Mouse (Mus musculus) hindlimb bud, embryonic 11.5 days (tissue): Measurements from ENCODE around the gene Rnf6.

Experiments
- DNase-seq: peaks from one replicate; pipeline ENCODE4 v3.0.0-alpha.2; 2012; ENCODE audit warnings: low read depth, low spot score; ENCODE audit errors: extremely low spot score

The Rnf6 gene

DNA sequence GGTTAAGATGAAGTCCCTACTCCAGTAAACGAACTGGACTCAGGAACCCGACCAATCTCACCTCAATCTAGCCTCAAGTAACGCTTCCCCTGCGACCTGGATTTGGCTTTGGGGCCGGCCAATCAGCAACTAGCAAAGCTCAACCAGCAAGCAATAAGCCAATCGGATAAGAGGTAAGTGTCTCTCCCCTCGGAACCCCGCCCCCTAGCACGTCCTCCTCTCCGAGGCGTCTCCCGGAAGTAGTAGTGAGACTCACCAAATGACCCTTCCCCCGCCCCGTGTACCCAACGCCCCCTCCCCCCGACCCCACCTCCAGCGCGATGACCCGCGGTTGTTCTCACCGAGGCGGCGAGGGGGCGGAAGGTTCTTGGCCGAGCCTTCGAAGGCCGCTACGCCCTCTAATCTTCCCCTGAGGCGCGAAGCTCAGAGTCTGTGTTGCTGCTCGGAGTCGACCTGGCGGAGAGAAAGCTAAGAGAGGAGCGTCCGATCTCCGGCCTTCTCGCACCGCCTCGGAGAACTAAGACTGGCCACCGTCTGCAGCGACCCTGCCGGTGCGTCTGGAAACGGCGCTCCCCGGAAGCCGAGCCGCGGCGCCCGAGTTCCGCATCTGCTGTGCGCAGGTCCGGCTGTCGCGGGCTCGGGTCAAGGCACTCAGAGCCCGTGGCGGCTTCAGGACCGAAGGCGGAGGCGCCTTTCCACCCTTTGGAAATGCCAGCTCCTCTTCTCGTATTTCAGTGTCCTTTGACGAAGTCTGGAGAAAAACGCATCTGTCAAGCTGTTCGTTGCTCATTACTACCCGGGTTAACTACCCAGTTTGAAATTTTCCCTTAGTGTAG, at the start of gene Rnf6:
TSS of gene Rnf6 (minus strand) at position 677 of the 836 bp plus-strand sequence.
- peak; percentile 80 for DNase-seq

DNA sequence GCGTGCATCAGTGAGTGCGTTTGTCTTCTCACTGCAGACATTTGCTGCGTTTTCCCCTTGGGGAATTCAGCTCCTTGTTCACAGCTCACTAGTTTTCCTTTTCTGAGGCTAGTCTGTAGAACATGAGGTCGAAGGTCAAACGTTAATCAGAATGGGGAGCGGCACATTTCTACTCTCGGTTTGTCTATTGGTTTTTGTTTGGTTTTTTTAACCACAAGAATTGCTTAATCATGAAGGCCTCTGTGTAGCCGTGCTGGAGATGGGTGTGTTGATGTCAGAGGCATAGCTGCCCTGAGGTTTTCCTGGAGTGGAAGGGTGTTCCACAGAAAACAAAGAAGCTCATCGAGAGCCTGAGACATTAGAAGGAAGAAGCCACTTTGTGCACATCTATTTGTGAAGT, 49.2 kb upstream of the Rnf6 start:
- no peak for DNase-seq

DNA sequence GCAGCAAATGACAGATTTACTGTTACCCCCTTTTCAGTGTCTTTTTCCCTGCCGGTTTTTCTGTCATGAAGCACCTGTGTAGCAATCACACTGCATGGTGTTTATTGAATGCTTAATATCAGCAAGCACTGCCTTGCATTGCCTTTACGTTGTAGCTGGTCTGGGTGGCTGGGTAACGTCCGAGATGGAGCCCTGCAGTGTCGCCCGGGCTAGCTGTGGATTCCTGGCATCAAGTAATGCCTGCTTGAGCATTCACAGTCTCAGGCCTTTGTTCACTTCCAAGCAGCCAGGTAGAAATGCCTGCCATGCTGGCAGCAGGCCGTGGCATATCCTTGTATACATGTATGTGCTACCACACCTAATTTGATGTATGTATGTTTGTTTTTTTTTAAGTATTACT, 46.4 kb upstream of the Rnf6 start:
- DNase-seq, result no peak

DNA sequence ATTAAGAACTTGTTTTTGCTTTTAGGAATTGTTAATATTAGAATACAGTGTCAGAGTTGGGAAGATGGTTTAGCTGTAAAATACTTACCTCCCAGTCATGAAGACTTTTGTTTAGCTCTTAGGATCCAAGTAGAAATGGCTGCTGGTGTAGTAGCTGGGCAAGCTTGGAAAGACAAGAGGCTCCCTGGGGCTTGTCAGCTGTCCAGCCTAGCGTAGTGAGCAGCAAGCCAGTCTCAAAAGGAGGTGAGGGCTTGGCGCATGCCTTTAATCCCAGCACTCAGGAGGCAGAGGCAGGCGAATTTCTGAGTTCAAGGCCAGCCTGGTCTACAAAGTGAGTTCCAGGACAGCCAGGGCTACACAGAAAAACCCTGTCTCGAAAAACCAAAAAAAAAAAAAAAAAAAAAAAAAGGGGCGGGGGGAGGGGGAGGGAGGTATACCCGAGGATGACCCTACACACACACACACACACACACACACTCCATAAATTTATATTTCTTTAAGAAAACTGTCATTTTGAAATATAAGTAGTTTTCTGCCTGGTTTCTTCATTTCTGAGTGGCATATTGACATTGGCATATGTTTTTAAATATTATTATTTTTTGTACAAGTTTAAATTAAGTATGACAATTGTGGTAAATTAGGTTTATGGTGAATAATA, 44.7 kb upstream of the Rnf6 start:
- DNase-seq, result no peak

DNA sequence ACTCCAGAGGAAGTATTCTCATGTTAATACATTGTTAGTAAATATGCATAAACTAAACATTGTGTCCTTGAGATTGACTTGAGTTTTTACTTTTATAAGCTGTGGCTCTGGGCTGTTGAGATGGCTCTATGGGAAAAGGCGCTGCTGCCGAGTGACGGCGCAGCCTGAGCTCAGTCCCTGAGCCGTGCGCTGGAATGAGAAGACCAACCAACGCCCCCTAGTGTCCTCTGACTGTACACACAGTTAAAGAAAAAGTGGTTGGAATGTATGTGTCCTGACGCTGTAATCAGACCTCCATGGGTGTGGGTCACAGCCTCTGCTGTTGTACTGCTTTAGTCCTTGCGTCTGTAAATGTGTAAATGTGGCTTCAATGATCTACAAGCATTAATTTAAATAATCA, 38.6 kb upstream of the Rnf6 start:
- no peak for DNase-seq

DNA sequence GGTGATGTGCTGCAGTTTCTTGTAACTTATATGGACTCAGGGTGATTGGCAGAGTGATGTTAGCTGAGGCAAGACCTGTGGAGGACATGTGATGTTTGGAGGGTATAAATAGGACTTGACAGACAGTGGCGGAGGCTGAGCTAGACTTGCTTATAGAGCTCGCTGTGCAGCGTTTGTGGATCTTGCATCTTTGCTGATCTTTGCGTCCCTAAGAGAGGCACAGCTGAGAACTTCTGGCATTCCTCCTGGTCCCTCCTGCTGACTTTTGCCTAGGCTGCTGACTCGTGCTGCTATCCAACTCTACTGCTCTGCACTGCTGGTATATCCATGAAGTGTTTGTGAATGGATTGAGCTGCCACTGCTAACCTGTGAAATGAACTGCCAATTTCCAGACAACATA, 32.3 kb upstream of the Rnf6 start:
- no peak for DNase-seq

DNA sequence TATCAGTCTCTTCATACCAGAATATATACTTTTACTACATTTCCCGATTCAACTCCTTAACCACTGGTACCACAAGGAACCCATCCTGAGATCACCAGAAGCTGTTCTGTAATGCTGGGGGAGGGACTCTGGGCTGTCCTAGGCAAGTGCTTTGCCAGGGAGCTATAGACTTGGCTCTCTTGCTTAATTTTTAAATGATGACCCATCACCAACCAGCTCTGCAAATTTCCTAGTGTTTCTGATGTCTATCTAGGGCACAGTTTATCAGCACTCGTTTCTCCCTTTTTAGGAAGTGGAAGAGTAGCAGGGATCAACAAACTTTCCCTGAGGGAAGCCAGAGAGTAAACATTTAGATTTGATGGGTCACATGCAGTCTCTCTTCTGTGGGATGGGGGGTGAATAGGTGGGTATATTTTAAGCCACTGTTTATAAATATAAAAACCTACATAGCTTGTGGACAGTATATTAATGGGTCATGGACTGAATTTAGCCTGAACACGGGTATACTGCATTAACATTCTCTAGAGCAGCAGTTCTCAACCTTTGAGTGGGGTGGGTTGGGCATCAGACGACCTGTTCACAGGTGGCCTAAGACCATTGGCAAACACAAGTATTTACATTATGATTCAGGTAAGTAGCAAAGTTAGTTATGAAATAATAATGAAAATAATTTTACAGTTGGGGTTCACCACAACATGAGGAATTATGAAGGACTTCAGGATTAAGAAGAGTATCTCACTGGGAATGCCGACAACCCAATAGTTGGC, 30.5 kb upstream of the Rnf6 start:
- no peak for DNase-seq

DNA sequence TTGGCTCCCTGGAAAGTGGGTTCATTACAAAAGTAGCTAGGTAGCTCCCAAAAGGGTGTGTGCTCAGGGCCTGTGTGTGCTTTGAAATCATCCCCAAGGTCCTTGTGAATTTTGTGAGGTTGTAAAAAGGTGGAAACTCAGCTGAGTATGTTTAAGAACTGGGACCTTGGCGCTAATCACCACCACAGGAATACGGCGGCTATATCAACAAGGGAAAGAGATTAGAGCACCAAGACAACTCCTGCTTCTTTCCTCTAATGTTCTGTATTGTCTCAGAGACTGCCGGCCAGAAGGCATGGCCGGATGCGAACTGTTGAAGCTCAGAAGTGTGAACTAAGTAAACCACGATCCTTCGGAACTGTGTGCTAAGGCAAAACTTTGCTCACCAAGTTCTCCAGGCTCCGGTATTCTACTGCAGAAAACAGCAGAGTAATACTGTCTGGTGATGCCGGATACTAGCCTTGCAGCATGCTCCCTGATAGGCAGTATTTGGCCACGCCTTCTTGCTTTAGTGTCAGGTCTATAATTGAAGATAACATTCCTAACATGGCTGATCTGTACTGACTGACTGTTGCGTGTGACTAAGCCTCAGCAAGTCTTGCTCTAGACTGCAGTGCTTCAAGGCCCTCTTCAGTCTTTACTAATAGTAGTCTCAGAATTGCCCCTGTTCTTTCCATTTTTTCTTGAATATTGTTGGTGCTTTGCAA, 29.2 kb upstream of the Rnf6 start:
- DNase-seq, result no peak

DNA sequence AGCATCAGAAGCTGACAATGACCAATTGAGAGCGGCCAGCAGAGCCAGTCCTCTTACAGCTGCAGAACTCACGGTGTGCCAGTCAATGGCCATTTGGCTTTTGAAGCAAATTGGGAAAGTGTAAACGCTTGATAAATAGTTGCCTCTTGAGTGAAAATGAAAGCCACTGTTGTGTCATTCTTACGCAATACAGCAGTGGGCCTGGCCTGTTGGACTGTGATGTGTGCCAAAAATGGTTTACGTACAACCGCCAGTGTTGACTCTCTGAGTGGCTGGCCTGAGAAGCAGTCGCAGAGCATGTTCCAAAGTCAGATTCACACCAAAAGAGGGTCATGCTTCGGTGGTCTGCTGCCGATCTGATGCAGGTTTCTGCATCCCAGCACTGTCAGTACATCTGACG, 27.4 kb upstream of the Rnf6 start:
- no peak for DNase-seq

DNA sequence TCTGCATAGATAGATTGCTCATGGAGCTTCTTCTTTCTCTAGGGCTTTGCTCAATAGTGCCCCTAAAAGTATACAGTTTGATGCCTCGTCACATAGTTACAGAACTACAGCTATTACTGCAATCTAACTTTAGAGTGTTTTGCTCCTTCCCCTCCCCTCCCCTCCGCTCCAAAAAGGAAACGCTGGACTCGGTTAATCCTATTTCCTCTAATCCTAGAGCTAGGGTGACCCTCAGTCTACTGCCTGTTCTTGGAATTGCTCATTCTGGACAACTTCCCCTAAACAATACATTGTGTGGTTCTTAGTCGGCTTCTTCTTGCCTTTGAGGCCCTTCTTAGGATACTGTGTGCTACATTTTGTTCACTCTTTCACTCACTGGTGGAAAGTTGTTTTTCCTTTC, 26.4 kb upstream of the Rnf6 start:
- no peak for DNase-seq

DNA sequence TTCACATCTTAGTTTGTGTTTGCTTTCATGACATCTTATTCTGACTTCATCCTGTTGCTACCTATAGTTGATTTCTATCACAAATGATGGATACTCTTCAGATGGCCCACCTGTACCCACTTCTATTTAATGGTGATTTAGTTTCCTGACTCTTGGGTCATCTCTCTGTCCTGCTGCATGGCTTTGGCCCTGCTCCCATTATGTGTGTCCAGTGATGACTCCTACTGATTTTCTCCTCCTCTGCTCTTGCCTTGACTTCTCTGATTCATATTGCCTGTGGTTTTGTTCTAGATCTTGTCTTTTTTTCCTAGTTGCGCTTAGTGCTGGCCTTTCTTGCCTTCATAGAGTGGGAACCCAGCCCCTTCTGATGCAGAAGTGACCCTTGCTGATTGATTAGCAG, 25.0 kb upstream of the Rnf6 start:
- DNase-seq, result no peak

DNA sequence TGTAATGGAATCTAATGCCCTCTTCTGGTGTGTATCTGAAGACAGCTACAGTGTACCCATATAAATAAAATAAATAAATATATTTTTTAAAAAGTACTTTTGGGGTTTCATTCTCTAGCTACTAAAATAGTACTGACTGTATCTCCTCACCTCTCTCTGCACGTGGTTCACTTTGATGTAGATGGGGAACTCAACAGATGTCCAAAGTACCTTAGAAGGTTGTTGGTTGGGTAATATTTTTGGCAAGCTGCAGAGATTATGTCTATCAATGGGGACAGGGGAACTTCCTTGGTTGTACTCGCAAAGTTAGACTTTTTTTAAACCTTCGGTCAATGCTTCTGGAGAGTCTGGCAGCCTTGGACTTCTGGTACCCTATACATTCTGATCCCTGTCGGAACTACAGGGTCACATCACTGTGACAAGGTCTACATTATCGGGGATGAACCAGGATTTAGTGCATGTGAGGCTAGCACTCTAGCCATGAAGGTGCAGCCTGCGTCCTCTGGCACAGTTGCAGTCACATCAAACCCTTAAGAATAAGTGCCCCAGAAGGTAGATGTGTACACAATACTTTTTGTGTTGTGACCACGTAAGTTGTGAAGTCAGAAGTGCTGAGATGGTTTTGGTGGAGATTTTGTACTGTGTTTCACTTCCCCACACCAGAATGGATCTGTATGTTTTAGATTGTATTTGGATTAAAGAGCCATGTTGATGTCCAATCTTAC, 24.5 kb upstream of the Rnf6 start:
- DNase-seq, result no peak

DNA sequence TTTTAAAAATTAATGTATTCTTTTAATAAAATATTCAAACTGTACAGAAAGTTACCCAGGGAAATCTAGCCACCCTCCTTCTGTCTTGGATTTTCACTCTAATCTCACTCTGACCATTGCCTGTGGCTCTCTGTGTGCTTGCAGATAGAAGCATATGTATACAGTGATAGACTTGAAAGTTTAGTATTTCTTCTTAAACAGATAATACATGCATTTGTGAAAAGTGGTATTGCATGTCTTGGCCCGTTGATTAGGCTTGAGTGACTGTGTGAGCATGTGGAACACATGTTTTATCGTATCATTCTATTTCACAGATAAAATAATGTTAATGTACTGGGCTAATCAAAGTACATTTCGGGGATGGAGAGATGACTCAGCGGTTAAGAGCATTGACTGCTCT, 23.8 kb upstream of the Rnf6 start:
- DNase-seq, result no peak

DNA sequence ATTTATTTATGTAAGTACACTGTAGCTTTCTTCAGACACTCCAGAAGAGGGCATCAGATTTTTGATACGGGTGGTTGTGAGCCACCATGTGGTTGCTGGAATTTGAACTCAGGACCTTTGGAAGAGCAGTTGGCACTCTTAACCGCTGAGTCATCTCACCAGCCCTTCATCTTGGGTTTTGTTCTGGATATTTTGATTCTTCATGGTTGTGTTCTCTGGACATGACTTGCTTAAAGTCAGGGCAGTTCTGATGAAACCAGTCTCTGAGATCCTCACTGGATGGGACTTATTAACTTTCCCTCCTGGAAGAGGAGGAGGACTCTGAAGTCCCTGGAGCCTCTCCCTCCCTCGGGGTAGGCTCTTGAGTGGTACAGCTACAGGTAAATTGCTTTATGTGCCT, 19.8 kb upstream of the Rnf6 start:
- DNase-seq, result no peak

DNA sequence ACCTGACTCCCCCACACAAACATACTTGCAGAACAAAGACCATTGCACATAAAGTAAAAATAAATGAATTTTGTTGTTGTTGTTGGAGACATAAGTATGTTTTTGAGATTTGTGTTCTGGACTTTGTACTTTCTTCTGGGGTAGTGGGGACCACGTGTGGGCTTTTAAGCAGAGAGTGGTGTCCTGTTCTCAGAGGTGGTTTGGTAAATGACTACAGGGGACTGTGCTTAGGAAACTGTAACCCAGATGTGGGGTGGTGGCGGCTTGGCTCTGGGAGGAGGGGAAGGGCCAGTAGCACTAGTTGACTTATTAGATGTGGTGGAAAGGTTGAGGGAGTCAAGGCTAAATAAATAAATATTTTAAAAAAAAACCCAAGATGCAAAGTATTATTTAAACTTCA, 19.4 kb upstream of the Rnf6 start:
- no peak for DNase-seq

DNA sequence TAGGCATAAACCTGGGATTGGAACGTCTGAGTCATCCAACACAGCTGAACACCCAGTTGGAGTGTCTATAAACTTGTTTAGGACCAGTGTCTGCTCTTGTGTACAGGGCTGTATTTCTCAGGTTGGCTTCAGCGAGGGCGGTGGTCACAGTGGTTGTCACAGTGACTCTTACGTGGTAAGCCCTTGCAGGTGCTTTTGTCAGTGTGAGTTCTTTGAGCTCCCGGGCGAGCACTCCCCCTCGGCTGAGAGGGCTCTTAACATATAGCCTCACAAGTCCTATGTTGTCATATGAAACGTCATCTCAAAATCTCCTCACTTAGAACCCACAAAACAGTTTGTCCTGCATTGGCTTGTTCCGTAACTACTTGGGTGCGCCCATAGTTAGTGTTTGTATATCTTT, 16.9 kb upstream of the Rnf6 start:
- no peak for DNase-seq

DNA sequence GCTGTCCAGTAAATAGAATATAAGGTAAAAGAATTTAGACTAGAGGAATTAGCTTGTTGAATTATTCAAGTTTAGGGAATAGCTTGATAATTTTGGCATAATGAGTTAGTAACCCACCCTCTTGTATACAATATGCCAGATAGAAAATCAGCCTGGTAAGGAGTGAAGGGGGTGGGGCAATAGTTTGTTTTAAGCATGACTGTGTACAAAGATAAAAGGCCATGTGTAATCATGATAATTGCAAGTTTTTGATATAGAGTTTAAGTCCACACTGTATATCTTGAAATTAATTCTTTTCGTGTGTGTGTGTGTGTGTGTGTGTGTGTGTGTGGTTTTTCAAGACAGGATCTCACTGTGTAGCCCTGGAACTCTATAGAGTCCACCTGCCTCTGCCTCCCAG, 13.0 kb upstream of the Rnf6 start:
- DNase-seq, result no peak

DNA sequence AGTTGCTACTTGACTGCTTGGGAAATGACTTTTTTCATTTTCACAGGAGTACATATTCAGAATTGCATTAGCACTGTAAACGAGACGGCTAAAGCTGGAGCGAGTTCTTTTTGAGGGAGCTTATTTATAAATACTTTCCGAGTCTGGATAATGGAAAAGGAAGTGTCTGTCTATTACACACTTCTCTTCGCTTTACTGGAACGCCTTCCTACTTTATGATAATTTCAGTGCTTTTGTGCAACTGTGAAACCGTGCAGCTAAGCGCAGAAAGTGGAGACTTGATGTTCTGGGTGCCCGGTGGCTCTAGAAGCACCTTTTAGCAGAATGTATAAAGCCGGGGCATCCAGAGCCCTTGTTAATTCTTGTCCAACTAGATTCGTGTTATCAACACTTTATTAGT, 11.5 kb upstream of the Rnf6 start:
- no peak for DNase-seq

DNA sequence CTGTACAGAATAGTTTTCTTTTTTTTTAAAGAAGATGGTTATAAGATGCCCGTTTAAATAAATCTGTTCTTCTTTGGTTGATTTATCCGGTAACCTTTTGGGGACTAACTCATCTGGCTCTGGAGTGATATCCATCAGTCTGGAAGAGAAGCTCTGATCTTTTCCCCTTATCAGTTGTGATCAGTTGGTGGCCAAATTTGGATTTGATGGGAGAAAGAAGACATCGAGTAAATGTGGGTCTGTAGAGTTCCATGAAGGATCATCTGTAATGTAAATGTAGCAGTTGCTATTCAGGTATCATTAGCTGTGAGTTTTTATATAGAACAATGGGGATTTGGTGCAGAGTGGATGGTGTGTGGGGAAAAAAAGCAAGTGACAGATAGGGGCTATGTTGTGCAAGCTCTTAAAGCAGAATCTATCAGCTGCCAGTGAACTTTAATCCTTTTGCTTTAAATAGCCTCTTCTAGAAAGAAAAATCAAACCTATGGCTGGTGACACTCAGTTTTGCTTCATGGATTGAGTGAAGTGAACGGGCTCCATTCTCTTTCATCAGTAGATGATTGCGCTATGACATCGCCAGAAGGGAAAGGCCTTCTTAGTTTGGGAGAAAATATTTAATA, 10.8 kb upstream of the Rnf6 start:
- no peak for DNase-seq

DNA sequence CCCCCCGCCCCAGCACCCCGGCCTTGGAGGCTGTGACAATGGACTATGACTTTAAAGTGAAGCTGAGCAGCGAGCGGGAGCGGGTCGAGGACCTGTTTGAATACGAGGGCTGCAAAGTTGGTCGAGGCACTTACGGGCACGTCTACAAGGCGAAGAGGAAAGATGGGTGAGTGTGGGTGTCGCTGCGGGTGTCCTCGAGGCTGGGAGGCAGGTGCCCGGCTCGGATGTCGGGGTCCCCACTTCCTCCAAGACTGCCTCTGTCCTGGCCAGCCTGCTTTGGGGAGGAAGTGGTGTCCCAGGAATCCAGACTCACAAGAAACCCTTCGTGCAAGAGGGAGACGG, 10.3 kb upstream of the Rnf6 start:
- no peak for DNase-seq
